Mouse (Mus musculus): Measurements from ENCODE around the gene Evi2a.

- TF ChIP-seq ZNF384 (IDR thresholded peaks at IDR 0.05; ENCODE audit: low read depth, low read length), result no peak
- TF ChIP-seq ZC3H11A (IDR thresholded peaks at IDR 0.05; ENCODE audit: borderline replicate concordance, low read depth, low read length), result no peak
- no peak for TF ChIP-seq HCFC1 (IDR thresholded peaks at IDR 0.05; ENCODE audit: borderline replicate concordance, insufficient read depth, low read length)
Measured at GRCm38 (mm10) chr11:79494976-79495800, 35.2 kb downstream of the Evi2a start.

Measured in ES-E14 (cell line).